Mouse (Mus musculus) CH12.LX (cell line): Measurements from ENCODE around the gene Cradd. TPM values are rescaled to one million over a fixed set of nuclear protein-coding genes. Genes with fewer than 3 reads are reported as not detected.

ENCODE experiments used
- DNase-seq: peaks from one replicate; pipeline ENCODE4 v3.0.0-alpha.2; 2013; ENCODE audit errors: extremely low read depth
- H3K27ac ChIP-seq: 2 replicates; pipeline ENCODE4 v1.5.1; 2012; ENCODE audit warnings: low read depth, mild to moderate bottlenecking, control low read depth, moderate library complexity; ENCODE audit not compliant: insufficient read depth
- H3K27me3 ChIP-seq: replicated peaks from 2 replicates; pipeline ENCODE3; 2012; ENCODE audit warnings: inconsistent platforms
- H3K36me3 ChIP-seq, 2 experiments: replicated peaks in 1 of 2; 2 replicates each; pipeline versions ENCODE3 to v1.6.1; 2012; ENCODE audit warnings: inconsistent platforms in 1 of 2, low read length in 1 of 2, mild to moderate bottlenecking in 1 of 2, mixed read lengths in 1 of 2, moderate library complexity in 1 of 2; ENCODE audit not compliant: control insufficient read depth in 1 of 2, insufficient read depth in 1 of 2
- H3K4me1 ChIP-seq, 2 experiments: 2 replicates each; pipeline ENCODE4 v1.6.1; 2012; ENCODE audit warnings: inconsistent platforms in 1 of 2, moderate library complexity in 1 of 2; ENCODE audit not compliant: insufficient read depth in 2 of 2, control insufficient read depth in 1 of 2
- H3K4me2 ChIP-seq: 2 replicates; pipeline ENCODE4 v1.6.1; 2012; ENCODE audit warnings: low read depth, mild to moderate bottlenecking, control low read depth; ENCODE audit not compliant: poor library complexity, insufficient read depth, severe bottlenecking
- H3K4me3 ChIP-seq, 3 experiments: fragments of 150-350 bp in 1 of 3; sonication (generic) in 1 of 3; replicated peaks in 1 of 3; 2 replicates each; pipeline versions ENCODE3 to v1.5.1; 2011 to 2012; ENCODE audit warnings: low read depth in 2 of 3, low read length in 2 of 3, mild to moderate bottlenecking in 2 of 3, moderate library complexity in 2 of 3, control low read depth in 1 of 3, improper control_type of control experiment in 1 of 3, inconsistent platforms in 1 of 3, mixed read lengths in 1 of 3; ENCODE audit not compliant: poor library complexity in 1 of 3
- H3K79me2 ChIP-seq: replicated peaks from 2 replicates; pipeline ENCODE4 v1.6.1; 2012; ENCODE audit warnings: mild to moderate bottlenecking, moderate library complexity; ENCODE audit not compliant: control insufficient read depth, poor library complexity, insufficient read depth, severe bottlenecking; ENCODE audit errors: extremely low read depth
- H3K9ac ChIP-seq: 2 replicates; pipeline ENCODE4 v1.6.1; 2012; ENCODE audit warnings: low read depth, mild to moderate bottlenecking, control low read depth, moderate library complexity; ENCODE audit not compliant: insufficient read depth
- H3K9me3 ChIP-seq: replicated peaks from 2 replicates; pipeline ENCODE3; 2012; ENCODE audit warnings: low read length, inconsistent platforms, mixed read lengths
- BHLHE40 ChIP-seq: IDR thresholded peaks from 2 replicates; pipeline ENCODE4 v1.6.1; 2011; ENCODE audit warnings: mild to moderate bottlenecking, low read depth, low read length, improper control_type of control experiment
- CTCF ChIP-seq, 2 experiments: IDR thresholded peaks in 1 of 2; conservative IDR thresholded peaks in 1 of 2; 2 replicates each; pipeline ENCODE4 v1.5.1; 2011 to 2012; ENCODE audit warnings: low read depth in 2 of 2, low read length in 2 of 2, improper control_type of control experiment in 1 of 2, inconsistent platforms in 1 of 2, mild to moderate bottlenecking in 1 of 2, moderate library complexity in 1 of 2
- EP300 ChIP-seq: IDR thresholded peaks from 2 replicates; pipeline ENCODE4 v1.6.1; 2011; ENCODE audit warnings: low read length, improper control_type of control experiment
- HCFC1 ChIP-seq: IDR thresholded peaks from 2 replicates; pipeline ENCODE4 v1.6.1; 2012; ENCODE audit warnings: low read depth, mild to moderate bottlenecking, inconsistent platforms, low read length, improper control_type of control experiment
- IRF4 ChIP-seq: IDR thresholded peaks from 2 replicates; pipeline ENCODE4 v1.6.1; 2014; ENCODE audit warnings: low read depth, mild to moderate bottlenecking, inconsistent platforms, low read length, improper control_type of control experiment
- JUND ChIP-seq: conservative IDR thresholded peaks from 2 replicates; pipeline ENCODE4 v1.6.1; 2011; ENCODE audit warnings: low read depth, low read length, improper control_type of control experiment
- KAT2A ChIP-seq: IDR thresholded peaks from 2 replicates; pipeline ENCODE4 v1.6.1; 2012; ENCODE audit warnings: low read length, improper control_type of control experiment, inconsistent platforms; ENCODE audit not compliant: insufficient replicate concordance
- MAFK ChIP-seq: IDR thresholded peaks from 2 replicates; pipeline ENCODE4 v1.6.1; 2011; ENCODE audit warnings: low read length, improper control_type of control experiment; ENCODE audit not compliant: insufficient replicate concordance
- MAX ChIP-seq: IDR thresholded peaks from 2 replicates; pipeline ENCODE4 v1.6.1; 2011; ENCODE audit warnings: low read length, improper control_type of control experiment
- MEF2A ChIP-seq: IDR thresholded peaks from 2 replicates; pipeline ENCODE4 v1.6.1; 2014; ENCODE audit warnings: low read depth, mild to moderate bottlenecking, inconsistent platforms, low read length, improper control_type of control experiment, borderline replicate concordance
- MXI1 ChIP-seq: IDR thresholded peaks from 2 replicates; pipeline ENCODE4 v1.6.1; 2011; ENCODE audit warnings: mild to moderate bottlenecking, low read depth, low read length, improper control_type of control experiment
- NRF1 ChIP-seq: IDR thresholded peaks from 2 replicates; pipeline ENCODE4 v1.6.1; 2014; ENCODE audit warnings: low read depth, mild to moderate bottlenecking, inconsistent platforms, low read length, improper control_type of control experiment, moderate library complexity
- PAX5 ChIP-seq: IDR thresholded peaks from 2 replicates; pipeline ENCODE4 v1.6.1; 2012; ENCODE audit warnings: low read length, inconsistent platforms, mixed read lengths
- RAD21 ChIP-seq: IDR thresholded peaks from 2 replicates; pipeline ENCODE4 v1.6.1; 2011; ENCODE audit warnings: low read depth, mild to moderate bottlenecking, low read length, improper control_type of control experiment, moderate library complexity
- RCOR1 ChIP-seq: conservative IDR thresholded peaks from 2 replicates; pipeline ENCODE4 v1.6.1; 2012; ENCODE audit warnings: low read depth, mild to moderate bottlenecking, inconsistent platforms, low read length, improper control_type of control experiment
- SIN3A ChIP-seq: IDR thresholded peaks from 2 replicates; pipeline ENCODE4 v1.6.1; 2012; ENCODE audit warnings: low read length, improper control_type of control experiment, inconsistent platforms
- SMC3 ChIP-seq: IDR thresholded peaks from 2 replicates; pipeline ENCODE4 v1.6.1; 2011; ENCODE audit warnings: low read depth, low read length, improper control_type of control experiment
- TCF12 ChIP-seq: IDR thresholded peaks from 2 replicates; pipeline ENCODE4 v1.6.1; 2014; ENCODE audit warnings: low read depth, mild to moderate bottlenecking, inconsistent platforms, low read length, improper control_type of control experiment
- USF1 ChIP-seq: IDR thresholded peaks from 2 replicates; pipeline ENCODE4 v1.6.1; 2014; ENCODE audit warnings: low read depth, mild to moderate bottlenecking, inconsistent platforms, low read length, improper control_type of control experiment
- ZKSCAN1 ChIP-seq: IDR thresholded peaks from 2 replicates; pipeline ENCODE4 v1.6.1; 2012; ENCODE audit warnings: low read depth, inconsistent platforms, low read length, improper control_type of control experiment, borderline replicate concordance
- ZMIZ1 ChIP-seq: IDR thresholded peaks from 2 replicates; pipeline ENCODE4 v1.6.1; 2012; ENCODE audit warnings: low read depth, mild to moderate bottlenecking, inconsistent platforms, low read length, improper control_type of control experiment
- dilution Hi-C: fragments of 300-500 bp; cut with MboI; formaldehyde crosslinking; loops from 2 replicates; pipeline ENCODE4 v1.14.3; 2020; ENCODE audit warnings: low sequenced_read_pairs; ENCODE audit not compliant: extremely low pct_unique_long_range_greater_than_20kb, extremely low pct_ligation_motif_present
- in situ Hi-C: fragments of 300-500 bp; cut with MboI; formaldehyde crosslinking; loops from 3 replicates; pipeline ENCODE4 v1.14.3; 2019; ENCODE audit warnings: low sequenced_read_pairs, low pct_ligation_motif_present, low pct_unique_long_range_greater_than_20kb, mixed read lengths
- polyA plus RNA-seq: library from polyadenylated mRNA; unstranded; fragments of >175 nt; gene quantifications from 2 replicates; pipeline ENCODE4 v1.2.1, GENCODE M21; 2012; ENCODE audit warnings: low read depth; ENCODE audit not compliant: insufficient read length
- total RNA-seq, 2 experiments: library from RNA; depleted of rRNA; stranded (reverse); fragments of 300-350 nt in 1 of 2; fragments of >200 nt in 1 of 2; gene quantifications; 2 replicates each; pipeline ENCODE4 v1.2.3; 2012 to 2014

Cradd gene
- total and polyA plus RNA-seq, 3 experiments = 5.6 to 8.8 (median 5.6) TPM

- DNase-seq = no peak
- no peak overlapping the region for H3K27ac ChIP-seq
- no peak overlapping the region for H3K4me3 ChIP-seq
- no peaks in the 10 kb centered on the region for H3K79me2 ChIP-seq
- H3K4me2 ChIP-seq = no peak overlapping the region
- H3K9me3 ChIP-seq = no peaks in the 10 kb centered on the region
- no peaks in the 10 kb centered on the region for H3K36me3 ChIP-seq
- no peak overlapping the region for H3K9ac ChIP-seq
- TF ChIP-seq RAD21 = no peak
- TF ChIP-seq RCOR1 = no peak
- TF ChIP-seq MAX = no peak
- no peak for TF ChIP-seq CTCF (conservative IDR thresholded peaks at IDR 0.05 in 1 of 2, IDR thresholded peaks at IDR 0.05 in 1 of 2; ENCODE audit: low read depth in 2 of 2, low read length in 2 of 2)
- no peak for TF ChIP-seq MXI1
- TF ChIP-seq MAFK = no peak
- no peak for TF ChIP-seq PAX5
- no peak for TF ChIP-seq SMC3
- TF ChIP-seq ZKSCAN1 = no peak
- no peak for TF ChIP-seq IRF4
- peaks cover 7 to 63% of the 10 kb centered on the region in 2 experiments for H3K4me1 ChIP-seq
- H3K27me3 ChIP-seq = no peaks in the 10 kb centered on the region
- dilution Hi-C loops = no loop called here
- in situ Hi-C loops = no loop called here
These were observed 175.3 kb downstream of the Cradd start for GRCm38 (mm10) chr10:95148641-95149040.

GRCm38 (mm10) chr10:95147136-95147901 is 176.6 kb downstream of the Cradd start:
- dilution Hi-C loops = no loop called here
- H3K4me1 ChIP-seq = peaks cover 10 to 69% of the 10 kb centered on the region in 2 experiments

More at GRCm38 (mm10) chr10:95147136-95147901, 176.6 kb downstream of the Cradd start:
- no peak for DNase-seq
- Histone ChIP-seq H3K4me3 (no peak overlapping the region), H3K27me3 (no peaks in the 10 kb centered on the region), H3K27ac (no peak overlapping the region), H3K36me3 (no peaks in the 10 kb centered on the region), H3K9ac (no peak overlapping the region), H3K4me2 (no peak overlapping the region), H3K79me2 (no peaks in the 10 kb centered on the region), H3K9me3 (no peaks in the 10 kb centered on the region)
- in situ Hi-C loops = no loop called here
- TF ChIP-seq SIN3A (no peak), JUND (no peak), BHLHE40 (no peak), IRF4 (no peak), NRF1 (no peak), MAX (no peak), EP300 (no peak), MEF2A (no peak), USF1 (no peak), KAT2A (no peak), ZMIZ1 (no peak), RCOR1 (no peak), TCF12 (no peak), HCFC1 (no peak)
